Mouse (Mus musculus) intestine, embryonic 14.5 days (tissue): ENCODE results near the gene Dock11. TPM values are rescaled to one million over a fixed set of nuclear protein-coding genes. Genes with fewer than 3 reads are reported as not detected.

Experiments used
- ATAC-seq: fragments of 200-750 bp; cut with Nextera tagmentation; replicated peaks from 2 replicates; pipeline ENCODE4 v1.8.0; 2017; ENCODE audit warnings: low read depth, moderate number of reproducible peaks, moderate TSS enrichment, moderate library complexity; ENCODE audit not compliant: low FRiP score, low TSS enrichment
- DNase-seq: peaks from one replicate; pipeline ENCODE4 v3.0.0-alpha.2; 2018; ENCODE audit warnings: low spot score
- H3K27ac ChIP-seq: fragments of 300-500 bp; sonication (generic); 2 replicates; pipeline ENCODE4 v1.5.1; 2014; ENCODE audit warnings: low read depth, mild to moderate bottlenecking, control low read depth
- H3K27me3 ChIP-seq: fragments of 300-500 bp; sonication (generic); replicated peaks from 2 replicates; pipeline ENCODE4 v1.6.1; 2014; ENCODE audit warnings: low read length, control low read depth; ENCODE audit not compliant: control insufficient read depth, insufficient read depth
- H3K36me3 ChIP-seq: fragments of 300-500 bp; sonication (generic); 2 replicates; pipeline ENCODE4 v1.6.1; 2014; ENCODE audit warnings: low read length, control low read depth; ENCODE audit not compliant: control insufficient read depth, insufficient read depth
- H3K4me1 ChIP-seq: fragments of 300-500 bp; sonication (generic); replicated peaks from 2 replicates; pipeline ENCODE4 v1.6.1; 2014; ENCODE audit warnings: low read length, control low read depth, mixed read lengths; ENCODE audit not compliant: control insufficient read depth, insufficient read depth
- H3K4me2 ChIP-seq: fragments of 300-500 bp; sonication (generic); 2 replicates; pipeline ENCODE4 v1.6.1; 2014; ENCODE audit warnings: low read length
- H3K4me3 ChIP-seq: fragments of 300-500 bp; sonication (generic); 2 replicates; pipeline ENCODE4 v1.5.1; 2014; ENCODE audit warnings: low read depth, low read length, control low read depth, mixed read lengths
- H3K9ac ChIP-seq: fragments of 300-500 bp; sonication (generic); 2 replicates; pipeline ENCODE4 v1.6.1; 2014; ENCODE audit warnings: mild to moderate bottlenecking, low read length
- H3K9me3 ChIP-seq: fragments of 300-500 bp; sonication (generic); 2 replicates; pipeline ENCODE4 v1.6.1; 2016; ENCODE audit warnings: low read length, control low read depth; ENCODE audit not compliant: control insufficient read depth
- WGBS: fragments of 180-500 bp; shearing (Covaris S2); extraction: QIAGEN DNeasy Blood & Tissue Kit; methylation state at CpG from one replicate; pipeline ENCODE4 v1.1.7; 2014; 5-methylcytosine and 5-hydroxymethylcytosine counted together
- polyA plus RNA-seq: library from polyadenylated mRNA; unstranded; fragments of >200 nt; fragmentation: Nextera tagmentation; extraction: Ambion mirVana; gene quantifications from 2 replicates; pipeline ENCODE4 v1.2.1, GENCODE M21; 2014

Dock11 gene
- polyA plus RNA-seq, 1 experiment from 2014 or later = 19.0 TPM

- Histone ChIP-seq H3K27me3 (no peaks in the 10 kb centered on the region), H3K4me1 (no peaks in the 10 kb centered on the region), H3K27ac (no peak overlapping the region), H3K4me2 (no peak overlapping the region), H3K9ac (no peak overlapping the region), H3K4me3 (no peak overlapping the region), H3K36me3 (no peaks in the 10 kb centered on the region), H3K9me3 (no peaks in the 10 kb centered on the region)
- DNase-seq (no peak), ATAC-seq (no peak)
- WGBS = 89% methylated on average over 8 of the region's 8 CpGs
These were observed 145.4 kb downstream of the Dock11 start for GRCm38 (mm10) chrX:36034045-36034444.

GRCm38 (mm10) chrX:36045731-36046130, 157.1 kb downstream of the Dock11 start:
- H3K4me2 ChIP-seq = no peak overlapping the region
- no peaks in the 10 kb centered on the region for H3K4me1 ChIP-seq
- no peaks in the 10 kb centered on the region for H3K27me3 ChIP-seq
- H3K4me3 ChIP-seq = no peak overlapping the region
- H3K36me3 ChIP-seq = no peaks in the 10 kb centered on the region
- H3K27ac ChIP-seq = no peak overlapping the region
- no peak overlapping the region for H3K9ac ChIP-seq
- DNase-seq (no peak), ATAC-seq (no peak)
- 68% methylated on average over 4 of the region's 4 CpGs for WGBS
- H3K9me3 ChIP-seq = no peaks in the 10 kb centered on the region

- Histone ChIP-seq H3K4me3 (no peak overlapping the region), H3K27me3 (no peaks in the 10 kb centered on the region), H3K27ac (no peak overlapping the region), H3K9ac (no peak overlapping the region), H3K4me2 (no peak overlapping the region), H3K9me3 (no peaks in the 10 kb centered on the region), H3K4me1 (no peaks in the 10 kb centered on the region), H3K36me3 (no peaks in the 10 kb centered on the region)
- WGBS = 57% methylated on average over 1 of the region's 1 CpGs
- ATAC-seq = no peak
- no peak for DNase-seq
These were observed 158.8 kb downstream of the Dock11 start for GRCm38 (mm10) chrX:36047451-36047850.

GRCm38 (mm10) chrX:36050312-36050711, 161.7 kb downstream of the Dock11 start:
- Histone ChIP-seq H3K27me3 (no peaks in the 10 kb centered on the region), H3K4me3 (no peak overlapping the region)
- ATAC-seq = no peak

GRCm38 (mm10) chrX:36073997-36074396, 185.4 kb downstream of the Dock11 start:
- ATAC-seq (no peak), DNase-seq (no peak)
- no peak overlapping the region for H3K27ac ChIP-seq
- H3K27me3 ChIP-seq = no peaks in the 10 kb centered on the region
- no peak overlapping the region for H3K4me2 ChIP-seq
- no peak overlapping the region for H3K9ac ChIP-seq
- no peaks in the 10 kb centered on the region for H3K9me3 ChIP-seq
- 89% methylated on average over 2 of the region's 2 CpGs for WGBS
- no peaks in the 10 kb centered on the region for H3K4me1 ChIP-seq
- no peak overlapping the region for H3K4me3 ChIP-seq
- no peaks in the 10 kb centered on the region for H3K36me3 ChIP-seq

More at GRCm38 (mm10) chrX:36050312-36050711, 161.7 kb downstream of the Dock11 start:
- no peak overlapping the region for H3K4me2 ChIP-seq
- DNase-seq = no peak
- H3K9ac ChIP-seq = no peak overlapping the region
- no peaks in the 10 kb centered on the region for H3K9me3 ChIP-seq
- no peaks in the 10 kb centered on the region for H3K4me1 ChIP-seq
- H3K27ac ChIP-seq = no peak overlapping the region
- H3K36me3 ChIP-seq = no peaks in the 10 kb centered on the region

GRCm38 (mm10) chrX:36077164-36077563, 188.5 kb downstream of the Dock11 start:
- no peaks in the 10 kb centered on the region for H3K36me3 ChIP-seq
- no peak overlapping the region for H3K4me3 ChIP-seq
- H3K27ac ChIP-seq = peak overlapping the region; percentile 73
- H3K4me2 ChIP-seq = no peak overlapping the region
- no peak for DNase-seq
- H3K27me3 ChIP-seq = no peaks in the 10 kb centered on the region
- 42% methylated on average over 4 of the region's 4 CpGs for WGBS
- H3K4me1 ChIP-seq = no peaks in the 10 kb centered on the region
- no peaks in the 10 kb centered on the region for H3K9me3 ChIP-seq
- no peak for ATAC-seq
- H3K9ac ChIP-seq = no peak overlapping the region

GRCm38 (mm10) chrX:36082917-36083316, 194.3 kb downstream of the Dock11 start:
- no peak overlapping the region for H3K4me2 ChIP-seq
- H3K27ac ChIP-seq = no peak overlapping the region
- H3K4me1 ChIP-seq = no peaks in the 10 kb centered on the region
- no peak overlapping the region for H3K9ac ChIP-seq
- ATAC-seq (no peak), DNase-seq (no peak)
- no peaks in the 10 kb centered on the region for H3K9me3 ChIP-seq
- no peaks in the 10 kb centered on the region for H3K27me3 ChIP-seq
- H3K4me3 ChIP-seq = no peak overlapping the region
- WGBS = 81% methylated on average over 1 of the region's 1 CpGs
- no peaks in the 10 kb centered on the region for H3K36me3 ChIP-seq

- 91% methylated on average over 6 of the region's 6 CpGs for WGBS
- Histone ChIP-seq H3K4me2 (no peak overlapping the region), H3K9ac (no peak overlapping the region), H3K4me3 (no peak overlapping the region), H3K27me3 (no peaks in the 10 kb centered on the region), H3K4me1 (no peaks in the 10 kb centered on the region), H3K27ac (no peak overlapping the region), H3K9me3 (no peaks in the 10 kb centered on the region), H3K36me3 (no peaks in the 10 kb centered on the region)
- no peak for ATAC-seq
- DNase-seq = no peak
These were observed 200.0 kb downstream of the Dock11 start for GRCm38 (mm10) chrX:36088464-36089256.

GRCm38 (mm10) chrX:36100883-36101282, 212.3 kb downstream of the Dock11 start:
- no peak overlapping the region for H3K4me2 ChIP-seq
- no peaks in the 10 kb centered on the region for H3K9me3 ChIP-seq
- 90% methylated on average over 1 of the region's 1 CpGs for WGBS

More at GRCm38 (mm10) chrX:36100883-36101282, 212.3 kb downstream of the Dock11 start:
- Histone ChIP-seq H3K4me1 (no peaks in the 10 kb centered on the region), H3K36me3 (no peaks in the 10 kb centered on the region), H3K27me3 (no peaks in the 10 kb centered on the region), H3K4me3 (no peak overlapping the region), H3K9ac (no peak overlapping the region), H3K27ac (no peak overlapping the region)
- no peak for DNase-seq
- ATAC-seq = no peak
